Mouse (Mus musculus) MEL (cell line): ENCODE data around the gene Cfap157. TPM values are rescaled to one million over a fixed set of nuclear protein-coding genes. Genes with fewer than 3 reads are reported as not detected.

Experiments used
- DNase-seq: peaks from one replicate; pipeline ENCODE4 v3.0.0; 2011; ENCODE audit warnings: low read depth, low spot score
- H3K27ac ChIP-seq: 2 replicates; pipeline ENCODE4 v1.5.1; 2012; ENCODE audit warnings: low read depth, mild to moderate bottlenecking, control low read depth, low read length, moderate library complexity; ENCODE audit not compliant: control insufficient read depth
- H3K27me3 ChIP-seq, 2 experiments: fragments of 150-350 bp in 1 of 2; sonication (generic) in 1 of 2; 2 replicates each; pipeline ENCODE4 v1.6.1; 2012; ENCODE audit warnings: low read length in 2 of 2, mild to moderate bottlenecking in 2 of 2, improper control_type of control experiment in 1 of 2, moderate library complexity in 1 of 2; ENCODE audit not compliant: insufficient read depth in 2 of 2, control insufficient read depth in 1 of 2
- H3K36me3 ChIP-seq, 2 experiments: 2 replicates each; pipeline ENCODE4 v1.6.1; 2012 to 2014; ENCODE audit warnings: low read length in 2 of 2, improper control_type of control experiment in 1 of 2, inconsistent platforms in 1 of 2, mild to moderate bottlenecking in 1 of 2; ENCODE audit not compliant: insufficient read depth in 2 of 2, control insufficient read depth in 1 of 2
- H3K4me1 ChIP-seq, 2 experiments: fragments of 150-350 bp in 1 of 2; sonication (generic) in 1 of 2; 2 replicates each; pipeline ENCODE4 v1.6.1; 2012; ENCODE audit warnings: low read length in 2 of 2, improper control_type of control experiment in 1 of 2, mild to moderate bottlenecking in 1 of 2; ENCODE audit not compliant: insufficient read depth in 2 of 2, control insufficient read depth in 1 of 2
- H3K4me3 ChIP-seq, 2 experiments: fragments of 150-350 bp in 1 of 2; sonication (generic) in 1 of 2; 2 replicates each; pipeline ENCODE4 v1.5.1; 2012; ENCODE audit warnings: low read depth in 2 of 2, low read length in 2 of 2, mild to moderate bottlenecking in 2 of 2, moderate library complexity in 2 of 2, control low read depth in 1 of 2, improper control_type of control experiment in 1 of 2; ENCODE audit not compliant: control insufficient read depth in 1 of 2, insufficient read depth in 1 of 2
- H3K79me2 ChIP-seq: 2 replicates; pipeline ENCODE4 v1.6.1; 2012; ENCODE audit warnings: mild to moderate bottlenecking, low read length, moderate library complexity; ENCODE audit not compliant: control insufficient read depth, poor library complexity, insufficient read depth
- H3K9ac ChIP-seq: 2 replicates; pipeline ENCODE4 v1.6.1; 2012; ENCODE audit warnings: low read depth, mild to moderate bottlenecking, control low read depth, low read length, moderate library complexity; ENCODE audit not compliant: control insufficient read depth, poor library complexity, severe bottlenecking
- H3K9me3 ChIP-seq: fragments of 150-350 bp; sonication (generic); replicated peaks from 2 replicates; pipeline ENCODE4 v1.6.1; 2012; ENCODE audit warnings: mild to moderate bottlenecking, low read length, improper control_type of control experiment, moderate library complexity; ENCODE audit not compliant: insufficient read depth
- BHLHE40 ChIP-seq: IDR thresholded peaks from 2 replicates; pipeline ENCODE4 v1.6.1; 2012; ENCODE audit warnings: low read depth, mild to moderate bottlenecking, inconsistent platforms, low read length, improper control_type of control experiment, borderline replicate concordance
- CHD1 ChIP-seq: IDR thresholded peaks from 2 replicates; pipeline ENCODE4 v1.6.1; 2012; ENCODE audit warnings: low read depth, mild to moderate bottlenecking, inconsistent platforms, low read length, improper control_type of control experiment
- CTCF ChIP-seq, 3 experiments: IDR thresholded peaks in 2 of 3; conservative IDR thresholded peaks in 1 of 3; 2 replicates each; pipeline ENCODE4 v1.5.1; 2011 to 2012; ENCODE audit warnings: low read length in 3 of 3, low read depth in 2 of 3, mild to moderate bottlenecking in 2 of 3, improper control_type of control experiment in 1 of 3, inconsistent platforms in 1 of 3, mixed read lengths in 1 of 3, moderate library complexity in 1 of 3; ENCODE audit not compliant: control insufficient read depth in 1 of 3, insufficient read depth in 1 of 3, poor library complexity in 1 of 3, severe bottlenecking in 1 of 3
- E2F4 ChIP-seq: IDR thresholded peaks from 2 replicates; pipeline ENCODE4 v1.6.1; 2011; ENCODE audit warnings: low read depth, low read length, improper control_type of control experiment, borderline replicate concordance
- EP300 ChIP-seq, 2 experiments: IDR thresholded peaks; 2 replicates each; pipeline ENCODE4 v1.6.1; 2011; ENCODE audit warnings: improper control_type of control experiment in 2 of 2, low read length in 2 of 2, low read depth in 1 of 2, mild to moderate bottlenecking in 1 of 2
- ETS1 ChIP-seq: IDR thresholded peaks from 2 replicates; pipeline ENCODE4 v1.6.1; 2012; ENCODE audit warnings: low read depth, mild to moderate bottlenecking, inconsistent platforms, low read length, improper control_type of control experiment, moderate library complexity
- GATA1 ChIP-seq: IDR thresholded peaks from 2 replicates; pipeline ENCODE4 v1.6.1; 2011; ENCODE audit warnings: low read depth, low read length, improper control_type of control experiment
- HCFC1 ChIP-seq: IDR thresholded peaks from 2 replicates; pipeline ENCODE4 v1.6.1; 2012; ENCODE audit warnings: low read depth, mild to moderate bottlenecking, inconsistent platforms, low read length, improper control_type of control experiment, moderate library complexity
- JUND ChIP-seq: IDR thresholded peaks from 2 replicates; pipeline ENCODE4 v1.6.1; 2011; ENCODE audit warnings: low read depth, mild to moderate bottlenecking, improper control_type of control experiment, low read length
- KAT2A ChIP-seq: conservative IDR thresholded peaks from 2 replicates; pipeline ENCODE4 v1.6.1; 2012; ENCODE audit warnings: low read depth, low read length, improper control_type of control experiment, inconsistent platforms
- MEF2A ChIP-seq: IDR thresholded peaks from 2 replicates; pipeline ENCODE4 v1.6.1; 2014; ENCODE audit warnings: low read depth, mild to moderate bottlenecking, inconsistent platforms, low read length, improper control_type of control experiment; ENCODE audit not compliant: poor library complexity, insufficient replicate concordance, severe bottlenecking; ENCODE audit errors: extremely low read depth
- POLR2AphosphoS2 ChIP-seq: IDR thresholded peaks from 2 replicates; pipeline ENCODE4 v1.6.1; 2011; ENCODE audit warnings: low read length, improper control_type of control experiment
- RAD21 ChIP-seq: IDR thresholded peaks from 2 replicates; pipeline ENCODE4 v1.6.1; 2011; ENCODE audit warnings: mild to moderate bottlenecking, low read depth, low read length, improper control_type of control experiment
- RCOR1 ChIP-seq: IDR thresholded peaks from 2 replicates; pipeline ENCODE4 v1.6.1; 2012; ENCODE audit warnings: low read depth, mild to moderate bottlenecking, inconsistent platforms, low read length, improper control_type of control experiment
- SMC3 ChIP-seq: IDR thresholded peaks from 2 replicates; pipeline ENCODE4 v1.6.1; 2011; ENCODE audit warnings: low read depth, low read length, improper control_type of control experiment
- TAL1 ChIP-seq: IDR thresholded peaks from 2 replicates; pipeline ENCODE4 v1.6.1; 2012; ENCODE audit warnings: mild to moderate bottlenecking, inconsistent platforms, low read length, moderate library complexity, mixed read lengths
- TBP ChIP-seq: IDR thresholded peaks from 2 replicates; pipeline ENCODE4 v1.8.0; 2011; ENCODE audit warnings: low read depth, low read length, improper control_type of control experiment
- TCF12 ChIP-seq: IDR thresholded peaks from 2 replicates; pipeline ENCODE4 v1.6.1; 2014; ENCODE audit warnings: low read depth, mild to moderate bottlenecking, inconsistent platforms, low read length, improper control_type of control experiment, moderate library complexity
- UBTF ChIP-seq: IDR thresholded peaks from 2 replicates; pipeline ENCODE4 v1.6.1; 2012; ENCODE audit warnings: low read depth, mild to moderate bottlenecking, inconsistent platforms, low read length, improper control_type of control experiment, moderate library complexity, borderline replicate concordance; ENCODE audit not compliant: insufficient read depth
- USF1 ChIP-seq: IDR thresholded peaks from 2 replicates; pipeline ENCODE4 v1.6.1; 2014; ENCODE audit warnings: low read depth, mild to moderate bottlenecking, inconsistent platforms, low read length, improper control_type of control experiment, moderate library complexity
- USF2 ChIP-seq, 2 experiments: IDR thresholded peaks; 2 replicates each; pipeline ENCODE4 v1.6.1; 2011 to 2012; ENCODE audit warnings: improper control_type of control experiment in 2 of 2, low read length in 2 of 2, borderline replicate concordance in 1 of 2, inconsistent platforms in 1 of 2, low read depth in 1 of 2, mild to moderate bottlenecking in 1 of 2; ENCODE audit not compliant: insufficient read depth in 1 of 2
- ZC3H11A ChIP-seq: IDR thresholded peaks from 2 replicates; pipeline ENCODE4 v1.6.1; 2012; ENCODE audit warnings: low read depth, mild to moderate bottlenecking, inconsistent platforms, low read length, improper control_type of control experiment
- ZKSCAN1 ChIP-seq: IDR thresholded peaks from 2 replicates; pipeline ENCODE4 v1.6.1; 2012; ENCODE audit warnings: low read depth, mild to moderate bottlenecking, inconsistent platforms, low read length, improper control_type of control experiment, moderate library complexity
- ZMIZ1 ChIP-seq: IDR thresholded peaks from 2 replicates; pipeline ENCODE4 v1.6.1; 2012; ENCODE audit warnings: low read depth, mild to moderate bottlenecking, inconsistent platforms, low read length, improper control_type of control experiment, moderate library complexity
- polyA plus RNA-seq, 2 experiments: library from polyadenylated mRNA; stranded (reverse) in 1 of 2; unstranded in 1 of 2; fragments of >175 nt in 1 of 2; fragments of >200 nt in 1 of 2; gene quantifications; 2 replicates each; pipeline versions ENCODE4 v1.2.1 to v1.2.4; 2012; ENCODE audit warnings: low replicate concordance in 2 of 2, low read depth in 1 of 2; ENCODE audit not compliant: insufficient read length in 2 of 2, insufficient read depth in 1 of 2, missing spikeins in 1 of 2
- total RNA-seq: library from RNA; depleted of rRNA; stranded (reverse); fragments of 300-350 nt; gene quantifications from 2 replicates; pipeline ENCODE4 v1.2.3, GENCODE M21; 2012

Gene Cfap157
- total and polyA plus RNA-seq, 3 experiments, result 0.12 to 2.3 TPM; not detected in 1

- H3K79me2 ChIP-seq, result no peaks in the 10 kb centered on the region
- DNase-seq, result no peak
- peaks cover 0 to 2% of the 10 kb centered on the region in 2 experiments; a peak in 1 of 4 replicates for H3K36me3 ChIP-seq
These were observed 27.7 kb upstream of the Cfap157 start for GRCm38 (mm10) chr2:32811959-32812358.

GRCm38 (mm10) chr2:32808816-32809566 is 24.8 kb upstream of the Cfap157 start:
- DNase-seq, result no peak
- Histone ChIP-seq H3K4me3 (no peak overlapping the region), H3K36me3 (no peaks in the 10 kb centered on the region; a peak in 2 of 4 replicates), H3K9ac (no peak overlapping the region), H3K27me3 (no peaks in the 10 kb centered on the region)
- TF ChIP-seq KAT2A (no peak), JUND (no peak), CHD1 (no peak), ETS1 (no peak), RAD21 (no peak), MEF2A (no peak), RCOR1 (no peak), ZC3H11A (no peak), TBP (no peak), TCF12 (no peak)
- TF ChIP-seq, all 39 proteins: peak for 0
- no peaks in the 10 kb centered on the region for H3K9me3 ChIP-seq
- no peak overlapping the region for H3K27ac ChIP-seq
- no peaks in the 10 kb centered on the region for H3K79me2 ChIP-seq
- H3K4me1 ChIP-seq, result no peaks in the 10 kb centered on the region

More at GRCm38 (mm10) chr2:32811959-32812358, 27.7 kb upstream of the Cfap157 start:
- Histone ChIP-seq H3K4me1 (no peaks in the 10 kb centered on the region), H3K4me3 (no peak overlapping the region), H3K9ac (no peak overlapping the region)
- no peak for TF ChIP-seq CHD1
- no peak for TF ChIP-seq USF2 (IDR thresholded peaks at IDR 0.05; ENCODE audit: borderline replicate concordance in 1 of 2, insufficient read depth in 1 of 2, low read depth in 1 of 2, low read length in 2 of 2)
- TF ChIP-seq ZMIZ1, result no peak
- no peak for TF ChIP-seq TAL1
- no peak for TF ChIP-seq EP300 (IDR thresholded peaks at IDR 0.05; ENCODE audit: low read depth in 1 of 2, low read length in 2 of 2)
- no peak for TF ChIP-seq CTCF (IDR thresholded peaks at IDR 0.05 in 2 of 3, conservative IDR thresholded peaks at IDR 0.05 in 1 of 3; ENCODE audit: control insufficient read depth in 1 of 3, insufficient read depth in 1 of 3, low read depth in 2 of 3, low read length in 3 of 3, poor library complexity in 1 of 3, severe bottlenecking in 1 of 3)
- TF ChIP-seq POLR2AphosphoS2, result no peak
- TF ChIP-seq GATA1, result no peak
- no peak for TF ChIP-seq TBP
- TF ChIP-seq HCFC1, result no peak
- TF ChIP-seq E2F4, result no peak
- TF ChIP-seq UBTF, result no peak
- TF ChIP-seq SMC3, result no peak
- TF ChIP-seq RCOR1, result no peak
- no peak for TF ChIP-seq BHLHE40
- no peak for TF ChIP-seq USF1
- TF ChIP-seq ETS1, result no peak
- no peak for TF ChIP-seq ZKSCAN1
- TF ChIP-seq JUND, result no peak
- TF ChIP-seq, all 39 proteins: peak for 0
- Histone ChIP-seq H3K9me3 (no peaks in the 10 kb centered on the region), H3K27me3 (no peaks in the 10 kb centered on the region), H3K27ac (no peak overlapping the region)
